Mouse (Mus musculus) ES-E14 (cell line): ENCODE measurements around the gene Trio.

Source experiments
- CHD2 ChIP-seq: IDR thresholded peaks from 2 replicates; pipeline ENCODE4 v1.6.1; 2014; ENCODE audit warnings: mild to moderate bottlenecking, low read depth, low read length, inconsistent platforms
- HCFC1 ChIP-seq: IDR thresholded peaks from 2 replicates; pipeline ENCODE4 v1.6.1; 2012; ENCODE audit warnings: low read length, inconsistent platforms, borderline replicate concordance; ENCODE audit not compliant: insufficient read depth
- MAFK ChIP-seq: IDR thresholded peaks from 2 replicates; pipeline ENCODE4 v1.6.1; 2014; ENCODE audit warnings: mild to moderate bottlenecking, low read depth, low read length, inconsistent platforms; ENCODE audit not compliant: insufficient read depth
- ZC3H11A ChIP-seq: IDR thresholded peaks from 2 replicates; pipeline ENCODE4 v1.6.1; 2012; ENCODE audit warnings: low read depth, mild to moderate bottlenecking, inconsistent platforms, low read length, borderline replicate concordance
- ZNF384 ChIP-seq: IDR thresholded peaks from 2 replicates; pipeline ENCODE4 v1.6.1; 2012; ENCODE audit warnings: low read depth, low read length, inconsistent platforms

- TF ChIP-seq ZNF384 (no peak), MAFK (no peak), HCFC1 (no peak), CHD2 (no peak), ZC3H11A (no peak)
Measured at GRCm38 (mm10) chr15:27688041-27688651, 337.5 kb downstream of the Trio start.
